Mouse (Mus musculus): ENCODE results near the gene Cdr2l. TPM values are rescaled to one million over a fixed set of nuclear protein-coding genes. Genes with fewer than 3 reads are reported as not detected.

Cdr2l gene
- polyA plus RNA-seq, 1 experiment from 2014 or later, result 29.6 TPM

GRCm38 (mm10) chr11:115353375-115353774 lies 28.3 kb upstream of the Cdr2l start:
- no peak for ATAC-seq (ENCODE audit: low FRiP score)
- H3K4me1 ChIP-seq, result no peaks in the 10 kb centered on the region; the same call in 1 of the 2 replicates
- H3K27me3 ChIP-seq, result peaks cover 17% of the 10 kb centered on the region
- no peak overlapping the region for H3K27ac ChIP-seq
- no peaks in the 10 kb centered on the region for H3K9me3 ChIP-seq
- peaks cover 38% of the 10 kb centered on the region for H3K36me3 ChIP-seq (replicated peaks)
- no peak overlapping the region for H3K9ac ChIP-seq
- no peak overlapping the region for H3K4me3 ChIP-seq (replicated peaks)
- WGBS, result 90% methylated on average over 5 of the region's 5 CpGs
- no peak overlapping the region for H3K4me2 ChIP-seq

GRCm38 (mm10) chr11:115354183-115354582 lies 27.5 kb upstream of the Cdr2l start:
- no peak overlapping the region for H3K9ac ChIP-seq
- H3K4me3 ChIP-seq (replicated peaks), result no peak overlapping the region
- peaks cover 34% of the 10 kb centered on the region for H3K36me3 ChIP-seq (replicated peaks)
- ATAC-seq (ENCODE audit: low FRiP score), result peak; percentile 30
- no peaks in the 10 kb centered on the region for H3K9me3 ChIP-seq
- peaks cover 7% of the 10 kb centered on the region for H3K4me1 ChIP-seq
- WGBS, result 9% methylated on average over 8 of the region's 8 CpGs
- no peak overlapping the region for H3K27ac ChIP-seq
- peaks cover 17% of the 10 kb centered on the region for H3K27me3 ChIP-seq
- H3K4me2 ChIP-seq, result no peak overlapping the region

- Histone ChIP-seq H3K36me3 (replicated peaks) (peaks cover 16% of the 10 kb centered on the region; the same call in 1 of the 2 replicates), H3K4me3 (replicated peaks) (no peak overlapping the region), H3K4me2 (no peak overlapping the region), H3K27ac (peak overlapping the region; percentile 51; the same call in 1 of the 2 replicates), H3K4me1 (peaks cover 15% of the 10 kb centered on the region), H3K27me3 (peaks cover 13% of the 10 kb centered on the region; the same call in 1 of the 2 replicates), H3K9me3 (no peaks in the 10 kb centered on the region), H3K9ac (no peak overlapping the region)
- WGBS, result 14% methylated on average over 5 of the region's 5 CpGs
- ATAC-seq (ENCODE audit: low FRiP score), result 0 out of 2 replicates have a peak, but pooled peaks have one; percentile 47
Measured at GRCm38 (mm10) chr11:115358468-115358867, 23.2 kb upstream of the Cdr2l start.

- Histone ChIP-seq H3K9ac (peak overlapping the region; percentile 21), H3K36me3 (replicated peaks) (peaks cover 16% of the 10 kb centered on the region; the same call in 1 of the 2 replicates), H3K27ac (peak overlapping the region; percentile 51), H3K4me3 (replicated peaks) (no peak overlapping the region), H3K4me1 (peaks cover 15% of the 10 kb centered on the region), H3K27me3 (peaks cover 13% of the 10 kb centered on the region; the same call in 1 of the 2 replicates), H3K4me2 (no peak overlapping the region; the same call in 1 of the 2 replicates), H3K9me3 (no peaks in the 10 kb centered on the region)
- no peak for ATAC-seq (ENCODE audit: low FRiP score)
- WGBS, result 49% methylated on average over 3 of the region's 3 CpGs
Measured at GRCm38 (mm10) chr11:115359293-115359692, 22.4 kb upstream of the Cdr2l start.

- no peaks in the 10 kb centered on the region for H3K9me3 ChIP-seq
- peak overlapping the region; percentile 51 for H3K27ac ChIP-seq
- peaks cover 15% of the 10 kb centered on the region for H3K4me1 ChIP-seq
- no peak overlapping the region for H3K4me2 ChIP-seq
- peaks cover 9% of the 10 kb centered on the region; the same call in 1 of the 2 replicates for H3K27me3 ChIP-seq
- H3K9ac ChIP-seq, result peak overlapping the region; percentile 21
- H3K4me3 ChIP-seq (replicated peaks), result no peak overlapping the region
- ATAC-seq (ENCODE audit: low FRiP score), result no peak
- 71% methylated on average over 6 of the region's 6 CpGs for whole genome bisulfite sequencing
- peaks cover 16% of the 10 kb centered on the region; the same call in 1 of the 2 replicates for H3K36me3 ChIP-seq (replicated peaks)
Measured at GRCm38 (mm10) chr11:115359726-115360125, 22.0 kb upstream of the Cdr2l start.

GRCm38 (mm10) chr11:115364136-115364535 lies 17.6 kb upstream of the Cdr2l start:
- H3K36me3 ChIP-seq (replicated peaks), result no peaks in the 10 kb centered on the region
- no peak for ATAC-seq (ENCODE audit: low FRiP score)
- peaks cover 17% of the 10 kb centered on the region; the same call in 1 of the 2 replicates for H3K27me3 ChIP-seq
- no peak overlapping the region for H3K4me3 ChIP-seq (replicated peaks)
- no peak overlapping the region for H3K4me2 ChIP-seq
- WGBS, result 93% methylated on average over 3 of the region's 3 CpGs
- no peak overlapping the region for H3K9ac ChIP-seq
- H3K27ac ChIP-seq, result no peak overlapping the region
- peaks cover 32% of the 10 kb centered on the region for H3K4me1 ChIP-seq
- no peaks in the 10 kb centered on the region for H3K9me3 ChIP-seq

- ATAC-seq (ENCODE audit: low FRiP score), result peak; percentile 16; the same call in 1 of the 2 replicates
- H3K4me3 ChIP-seq (replicated peaks), result peak overlapping the region; percentile 70
- H3K27ac ChIP-seq, result 0 out of 2 replicates have a peak overlapping the region, but pooled peaks have one; percentile 25
- peak overlapping the region; percentile 97 for H3K4me2 ChIP-seq
- 42% methylated on average over 7 of the region's 7 CpGs for WGBS
- peaks cover 21% of the 10 kb centered on the region; the same call in 1 of the 2 replicates for H3K27me3 ChIP-seq
- H3K9ac ChIP-seq, result peak overlapping the region; percentile 78
- peaks cover 24% of the 10 kb centered on the region for H3K4me1 ChIP-seq
- H3K9me3 ChIP-seq, result no peaks in the 10 kb centered on the region
- H3K36me3 ChIP-seq (replicated peaks), result no peaks in the 10 kb centered on the region
Measured at GRCm38 (mm10) chr11:115366039-115366705, 15.5 kb upstream of the Cdr2l start.

- peak overlapping the region; percentile 68 for H3K27ac ChIP-seq
- H3K9ac ChIP-seq, result peak overlapping the region; percentile 78
- 2% methylated on average over 27 of the region's 28 CpGs for WGBS
- peaks cover 24% of the 10 kb centered on the region for H3K4me1 ChIP-seq
- H3K36me3 ChIP-seq (replicated peaks), result no peaks in the 10 kb centered on the region
- no peaks in the 10 kb centered on the region for H3K9me3 ChIP-seq
- peak overlapping the region; percentile 70 for H3K4me3 ChIP-seq (replicated peaks)
- peak; percentile 68 for ATAC-seq (ENCODE audit: low FRiP score)
- peak overlapping the region; percentile 97 for H3K4me2 ChIP-seq
- peaks cover 26% of the 10 kb centered on the region for H3K27me3 ChIP-seq
Measured at GRCm38 (mm10) chr11:115366706-115367394, 14.9 kb upstream of the Cdr2l start.

- peaks cover 24% of the 10 kb centered on the region for H3K4me1 ChIP-seq
- ATAC-seq (ENCODE audit: low FRiP score), result peak; percentile 92
- H3K27me3 ChIP-seq, result peaks cover 29% of the 10 kb centered on the region
- H3K36me3 ChIP-seq (replicated peaks), result no peaks in the 10 kb centered on the region
- WGBS, result under 1% methylated on average over 39 of the region's 39 CpGs
- peak within 1 kb of the TSS; percentile 97 for H3K4me2 ChIP-seq
- peak within 1 kb of the TSS; percentile 70 for H3K4me3 ChIP-seq (replicated peaks)
- H3K27ac ChIP-seq, result peak within 1 kb of the TSS; percentile 68
- H3K9ac ChIP-seq, result peak within 1 kb of the TSS; percentile 78
- H3K9me3 ChIP-seq, result no peaks in the 10 kb centered on the region
Measured at GRCm38 (mm10) chr11:115367395-115367944, 14.2 kb upstream of the Cdr2l start, which contains the start of gene Hid1. Hid1 (minus strand) TSS chr11:115367756.

GRCm38 (mm10) chr11:115370368-115370767 lies 11.3 kb upstream of the Cdr2l start:
- no peak for ATAC-seq (ENCODE audit: low FRiP score)
- Histone ChIP-seq H3K4me3 (replicated peaks) (no peak overlapping the region), H3K4me2 (no peak overlapping the region), H3K36me3 (replicated peaks) (no peaks in the 10 kb centered on the region), H3K9me3 (no peaks in the 10 kb centered on the region), H3K27ac (no peak overlapping the region), H3K4me1 (peaks cover 35% of the 10 kb centered on the region), H3K9ac (no peak overlapping the region), H3K27me3 (peaks cover 51% of the 10 kb centered on the region)
- 63% methylated on average over 7 of the region's 7 CpGs for WGBS

GRCm38 (mm10) chr11:115371354-115371753 lies 10.4 kb upstream of the Cdr2l start:
- no peak for ATAC-seq (ENCODE audit: low FRiP score)
- Histone ChIP-seq H3K9me3 (no peaks in the 10 kb centered on the region), H3K36me3 (replicated peaks) (no peaks in the 10 kb centered on the region), H3K27me3 (peaks cover 52% of the 10 kb centered on the region), H3K27ac (no peak overlapping the region), H3K4me1 (peaks cover 28% of the 10 kb centered on the region), H3K4me2 (no peak overlapping the region), H3K4me3 (replicated peaks) (no peak overlapping the region), H3K9ac (no peak overlapping the region)
- WGBS, result 70% methylated on average over 8 of the region's 8 CpGs

GRCm38 (mm10) chr11:115372015-115372414 lies 9.7 kb upstream of the Cdr2l start:
- Histone ChIP-seq H3K9ac (no peak overlapping the region), H3K4me1 (peaks cover 22% of the 10 kb centered on the region), H3K27ac (no peak overlapping the region), H3K36me3 (replicated peaks) (no peaks in the 10 kb centered on the region), H3K27me3 (peaks cover 53% of the 10 kb centered on the region), H3K4me3 (replicated peaks) (no peak overlapping the region), H3K9me3 (no peaks in the 10 kb centered on the region), H3K4me2 (no peak overlapping the region)
- ATAC-seq (ENCODE audit: low FRiP score), result no peak
- WGBS, result 74% methylated on average over 1 of the region's 1 CpGs

All from forebrain, embryonic 12.5 days (tissue).